In the genomic region with DNA sequence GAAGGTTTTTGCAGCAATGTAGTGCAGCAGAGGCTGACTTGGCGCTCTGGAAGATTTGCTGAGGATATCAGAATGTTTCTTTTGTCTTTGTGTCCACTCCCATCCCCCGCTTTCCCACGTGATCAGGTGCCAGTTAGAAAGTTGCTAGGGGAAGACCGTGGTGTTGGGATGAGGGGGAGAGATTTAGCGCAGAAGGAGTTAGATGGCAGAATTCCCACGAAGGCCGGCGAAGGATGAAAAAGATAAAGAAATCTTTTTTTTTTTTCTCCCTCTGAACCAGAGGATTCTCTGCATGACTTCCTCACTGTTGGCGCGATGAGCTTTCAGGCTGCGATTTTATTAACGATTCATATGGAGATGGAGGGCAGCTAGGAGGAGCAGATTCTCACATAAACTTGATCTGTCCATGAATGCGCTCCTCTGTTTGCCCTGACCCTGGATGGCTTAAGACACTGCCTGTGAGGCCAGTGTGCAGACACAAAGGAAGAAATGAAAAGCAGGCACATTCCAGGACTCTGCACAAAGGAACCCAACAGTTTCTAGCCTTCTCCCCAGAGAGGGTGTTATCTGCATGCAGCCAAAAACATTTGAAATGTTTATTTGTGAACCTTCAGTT, we compare ENCODE assay signal across 8 mouse cellular contexts.
DNase-seq lines count a peak whose midpoint lies in the region; ATAC-seq and TF ChIP-seq lines count a peak whose summit lies in the region.

No protein-coding gene starts in this region.

- H3K27me3 ChIP-seq in intestine, embryonic 14.5 days (replicated peaks; ENCODE audit: control insufficient read depth, insufficient read depth, low read length) = no peaks in the 10 kb centered on the region
- no peaks in the 10 kb centered on the region for H3K27me3 ChIP-seq in midbrain, embryonic 12.5 days
- H3K27me3 ChIP-seq in stomach, embryonic 15.5 days (replicated peaks) = no peaks in the 10 kb centered on the region

- H3K36me3 ChIP-seq in intestine, embryonic 14.5 days (ENCODE audit: control insufficient read depth, insufficient read depth, low read length) = no peaks in the 10 kb centered on the region
- H3K36me3 ChIP-seq in midbrain, embryonic 12.5 days = no peaks in the 10 kb centered on the region
- H3K36me3 ChIP-seq in stomach, embryonic 15.5 days = no peaks in the 10 kb centered on the region

- H3K4me1 ChIP-seq in cortical plate, adult 2 months (ENCODE audit: control insufficient read depth, insufficient read depth, low read length) = peaks cover 5% of the 10 kb centered on the region; the same call in 1 of the 2 replicates
- H3K4me1 ChIP-seq in intestine, embryonic 14.5 days (replicated peaks; ENCODE audit: control insufficient read depth, insufficient read depth, low read length) = peaks cover 7% of the 10 kb centered on the region
- peaks cover 64% of the 10 kb centered on the region for H3K4me1 ChIP-seq in midbrain, embryonic 12.5 days
- peaks cover 19% of the 10 kb centered on the region for H3K4me1 ChIP-seq in stomach, embryonic 15.5 days

- peak; percentile 35 to 36 for DNase-seq in adrenal gland, adult 18-20 months (ENCODE audit: low spot score in 2 of 2)
- peak; percentile 14 to 30 for DNase-seq in gastrocnemius, adult 8-10 months (ENCODE audit: low spot score in 2 of 2)
- peak; percentile 79 for DNase-seq in intestine, embryonic 14.5 days (ENCODE audit: low spot score)
- DNase-seq in left cerebral cortex, postnatal 25 days (ENCODE audit: low spot score in 2 of 2) = peak; percentile 61 to 83
- DNase-seq in thymus, postnatal 25 days = no peak

- WGBS in intestine, embryonic 14.5 days = 3% methylated on average over 13 of the region's 13 CpGs
- under 1% methylated on average over 13 of the region's 13 CpGs for WGBS in midbrain, embryonic 12.5 days
- 3% methylated on average over 13 of the region's 13 CpGs for WGBS in stomach, embryonic 15.5 days

- H3K9ac ChIP-seq in intestine, embryonic 14.5 days (ENCODE audit: low read length) = peak overlapping the region; percentile 35
- peak overlapping the region; percentile 53 for H3K9ac ChIP-seq in midbrain, embryonic 12.5 days (replicated peaks)
- no peak overlapping the region for H3K9ac ChIP-seq in stomach, embryonic 15.5 days

- peak overlapping the region; percentile 40 for H3K27ac ChIP-seq in cortical plate, adult 2 months (ENCODE audit: insufficient read depth, low read length)
- H3K27ac ChIP-seq in intestine, embryonic 14.5 days (ENCODE audit: low read depth) = peak overlapping the region; percentile 62
- peak overlapping the region; percentile 97 for H3K27ac ChIP-seq in midbrain, embryonic 12.5 days (replicated peaks)
- H3K27ac ChIP-seq in stomach, embryonic 15.5 days = peak overlapping the region; percentile 48

- H3K4me2 ChIP-seq in intestine, embryonic 14.5 days (ENCODE audit: low read length) = peak overlapping the region; percentile 48
- H3K4me2 ChIP-seq in midbrain, embryonic 12.5 days (replicated peaks) = peak overlapping the region; percentile 66
- peak overlapping the region; percentile 56 for H3K4me2 ChIP-seq in stomach, embryonic 15.5 days

- ATAC-seq in intestine, embryonic 14.5 days (replicated peaks; ENCODE audit: low FRiP score, low TSS enrichment, low read depth) = peak; percentile 43; the same call in 1 of the 2 replicates
- peak; percentile 93 for ATAC-seq in midbrain, embryonic 12.5 days (ENCODE audit: low FRiP score, low read depth)
- peak; percentile 31; the same call in 1 of the 2 replicates for ATAC-seq in stomach, embryonic 15.5 days (ENCODE audit: insufficient read depth, low FRiP score, low read depth)

- TF ChIP-seq CTCF in cortical plate, adult 2 months (IDR thresholded peaks at IDR 0.05; ENCODE audit: extremely low read depth, insufficient read depth, low read length) = no peak

- intact Hi-C loops in left cerebral cortex, postnatal 25 days (cut with DNase I) = loop anchor here (5.0 kb wide), 1 partner anchor 68 kb away; no protein-coding TSS in a partner anchor

- no peaks in the 10 kb centered on the region for H3K9me3 ChIP-seq in intestine, embryonic 14.5 days (ENCODE audit: control insufficient read depth, low read length)
- H3K9me3 ChIP-seq in midbrain, embryonic 12.5 days = no peaks in the 10 kb centered on the region
- H3K9me3 ChIP-seq in stomach, embryonic 15.5 days = no peaks in the 10 kb centered on the region

- peak overlapping the region; percentile 14 for H3K4me3 ChIP-seq in cortical plate, adult 2 months (ENCODE audit: insufficient read depth, low read length)
- H3K4me3 ChIP-seq in intestine, embryonic 14.5 days (ENCODE audit: low read depth, low read length) = peak overlapping the region; percentile 22
- peak overlapping the region; percentile 35 for H3K4me3 ChIP-seq in midbrain, embryonic 12.5 days
- peak overlapping the region; percentile 29 for H3K4me3 ChIP-seq in stomach, embryonic 15.5 days (replicated peaks)

- TF ChIP-seq POLR2A in cortical plate, adult 2 months (IDR thresholded peaks at IDR 0.05; ENCODE audit: extremely low read depth, insufficient read depth, low read length) = no peak

Comparison
In these comparisons a context has a peak if more than half of its experiments do, and no peak if none do; other contexts are left out.
1. H3K27ac ChIP-seq: peak in every context shown above with its lines; median percentile 97 in midbrain, embryonic 12.5 days; 62 in intestine, embryonic 14.5 days; 48 in stomach, embryonic 15.5 days; 40 in cortical plate, adult 2 months.
2. ATAC-seq: peak in every context shown above with its lines; median percentile 93 in midbrain, embryonic 12.5 days; 43 in intestine, embryonic 14.5 days; 31 in stomach, embryonic 15.5 days.